Mouse (Mus musculus) liver, embryonic 12.5 days (tissue): Measurements from ENCODE around the gene Ndufa12. TPM values are rescaled to one million over a fixed set of nuclear protein-coding genes. Genes with fewer than 3 reads are reported as not detected.

Experiments
- polyA plus RNA-seq: library from polyadenylated mRNA; unstranded; fragments of >200 nt; fragmentation: Nextera tagmentation; extraction: Ambion mirVana; gene quantifications from 2 replicates; pipeline ENCODE4 v1.2.1, GENCODE M21; 2016

Gene Ndufa12
- polyA plus RNA-seq, 1 experiment from 2014 or later: 291 TPM

Other genes starting within 250 kb of the Ndufa12 start
- gene Vezt, start 162.9 kb upstream of the Ndufa12 start, polyA plus RNA-seq: 13.3 and 16.5 TPM in 2 replicates
- 3.5 and 3.7 TPM in 2 replicates for gene Fgd6, start 162.7 kb upstream of the Ndufa12 start, polyA plus RNA-seq
- gene Nr2c1, start 50.7 kb upstream of the Ndufa12 start, polyA plus RNA-seq: 4.1 and 4.2 TPM in 2 replicates
- gene Gm4792, start 100.0 kb downstream of the Ndufa12 start, polyA plus RNA-seq: not detected in 2 replicates
- gene Tmcc3, start 113.2 kb downstream of the Ndufa12 start, polyA plus RNA-seq: 3.3 and 3.7 TPM in 2 replicates